Mouse (Mus musculus) mature B cell (primary cell): ENCODE data around the gene Nmral1.
"Not testable (repeated sequence)": the region's sequence is repeated elsewhere in the genome, so short reads cannot be mapped to it uniquely, and the experiment has no call there.

Experiments used
- in situ Hi-C: fragments of 300-500 bp; cut with MboI; formaldehyde crosslinking; loops from 2 replicates; pipeline ENCODE4 v1.14.3; 2019

Gene Nmral1

DNA sequence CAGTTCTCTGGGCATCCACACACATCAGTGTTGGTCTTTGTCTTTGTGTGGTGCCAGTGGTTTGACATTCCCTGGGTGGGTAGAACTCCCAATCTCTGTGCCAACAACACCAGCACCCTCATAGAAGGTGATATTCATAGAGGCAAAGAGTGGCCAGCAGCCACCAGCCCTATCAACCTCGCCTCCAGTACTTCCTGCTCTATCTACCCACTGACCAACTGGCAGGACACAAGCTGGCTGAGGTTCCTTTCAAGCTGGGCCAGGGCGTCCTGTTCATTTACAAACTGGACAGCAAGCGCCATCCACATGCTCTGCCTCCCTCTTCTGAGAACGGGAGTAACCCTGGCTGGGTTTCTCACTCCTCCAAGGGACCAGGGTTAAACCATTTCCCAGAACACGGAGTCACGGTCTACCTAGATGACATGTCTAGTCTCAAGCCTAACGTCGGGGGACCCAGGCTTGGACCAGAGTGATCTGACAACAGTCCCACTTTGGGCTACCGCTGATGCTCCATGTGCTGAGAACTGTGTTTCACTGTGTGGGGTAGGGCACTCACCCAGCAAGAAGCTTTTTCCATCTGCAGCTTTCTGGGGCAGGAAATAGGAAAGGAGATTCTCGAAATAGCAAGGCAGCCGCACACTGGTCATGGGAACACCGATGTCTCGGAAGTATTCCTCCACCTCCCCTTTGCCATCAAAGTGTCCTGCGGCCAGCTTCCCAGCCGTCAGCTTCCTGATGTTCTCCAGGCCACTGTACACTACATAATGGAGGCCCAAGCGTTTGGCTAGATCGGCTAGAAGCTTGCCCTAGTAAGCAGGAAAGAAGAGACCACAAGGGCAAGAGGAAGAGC is 5.1 kb downstream of the Nmral1 start:
- in situ Hi-C loops = no loop called here

DNA sequence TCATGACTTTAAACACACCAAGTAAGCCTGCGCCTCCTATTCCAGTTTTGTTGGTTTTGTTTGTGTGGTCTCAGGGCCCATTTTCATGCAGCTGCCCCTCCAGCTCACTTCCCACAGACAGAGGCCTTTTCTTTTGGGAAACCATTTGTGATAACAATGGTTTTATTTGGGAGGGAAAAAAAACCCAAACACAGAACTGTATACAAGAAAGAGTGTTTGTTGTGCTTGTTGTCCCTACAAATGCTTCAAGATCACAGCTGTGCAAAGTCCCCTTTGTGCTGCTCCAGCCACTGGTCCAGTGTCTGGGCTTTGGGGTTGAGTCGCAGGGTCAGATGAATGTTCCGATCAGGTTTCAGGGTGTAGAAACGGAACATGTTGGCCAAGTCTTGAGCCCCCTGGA is 8.0 kb downstream of the Nmral1 start:
- in situ Hi-C loops = no loop called here

DNA sequence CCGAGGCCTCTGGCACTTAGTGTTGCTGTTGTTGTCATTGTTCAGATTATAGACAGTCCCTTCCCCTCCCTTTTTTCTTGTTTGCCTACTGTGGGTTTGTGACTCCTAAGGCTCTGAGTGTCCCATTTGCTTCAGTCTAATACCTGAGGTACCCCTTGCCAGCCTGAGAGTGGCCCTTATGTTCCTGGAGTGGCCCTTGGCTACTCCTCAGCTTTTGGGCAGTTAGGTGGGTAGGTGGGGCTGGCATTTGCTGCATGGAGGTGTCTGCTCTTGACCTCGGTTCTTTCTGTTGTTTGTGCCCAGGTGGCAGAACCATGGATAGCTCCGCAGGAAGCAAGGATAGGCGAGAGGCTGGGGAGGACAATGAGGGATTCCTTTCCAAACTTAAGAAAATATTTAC is 13.6 kb downstream of the Nmral1 start:
- in situ Hi-C loops = no loop called here

DNA sequence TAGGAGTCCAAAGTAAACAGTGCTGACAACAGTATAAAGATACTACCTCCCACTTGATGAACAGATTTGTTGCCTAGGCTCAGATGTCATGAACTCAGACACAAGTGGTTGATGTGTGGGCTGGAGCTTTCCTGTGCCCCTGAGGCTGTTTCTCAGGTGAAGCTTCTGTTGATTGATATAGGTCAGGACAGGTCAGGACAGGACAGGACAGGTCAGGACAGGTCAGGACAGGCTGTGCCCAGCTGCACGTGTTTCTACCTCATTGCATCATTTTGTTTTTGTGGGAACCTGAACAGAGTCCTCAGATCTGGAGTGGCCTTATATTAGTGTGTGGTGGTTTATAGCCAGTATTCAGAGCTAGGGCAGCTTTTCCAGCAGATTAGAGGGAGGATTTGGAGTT is 16.5 kb downstream of the Nmral1 start:
- in situ Hi-C loops = no loop called here

DNA sequence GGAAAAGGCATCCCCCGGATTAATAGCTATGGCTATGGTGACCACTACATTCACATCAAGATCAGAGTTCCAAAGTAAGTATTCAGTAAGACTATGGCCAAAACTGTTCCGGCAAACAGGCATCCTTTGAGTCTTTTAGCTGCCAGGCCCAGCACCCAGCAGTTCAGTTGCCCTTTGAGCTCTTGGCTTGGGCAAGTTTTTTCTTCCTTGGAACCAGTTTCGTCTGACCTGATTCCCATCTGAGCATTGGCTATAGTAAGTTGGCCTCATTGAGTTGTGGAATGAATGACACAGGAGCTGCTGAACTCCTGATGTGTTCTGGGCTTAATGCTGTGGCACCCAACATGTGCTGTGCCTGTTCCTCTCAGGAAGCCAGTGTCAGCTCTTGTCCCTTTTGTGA is 17.9 kb downstream of the Nmral1 start:
- in situ Hi-C loops = no loop called here

DNA sequence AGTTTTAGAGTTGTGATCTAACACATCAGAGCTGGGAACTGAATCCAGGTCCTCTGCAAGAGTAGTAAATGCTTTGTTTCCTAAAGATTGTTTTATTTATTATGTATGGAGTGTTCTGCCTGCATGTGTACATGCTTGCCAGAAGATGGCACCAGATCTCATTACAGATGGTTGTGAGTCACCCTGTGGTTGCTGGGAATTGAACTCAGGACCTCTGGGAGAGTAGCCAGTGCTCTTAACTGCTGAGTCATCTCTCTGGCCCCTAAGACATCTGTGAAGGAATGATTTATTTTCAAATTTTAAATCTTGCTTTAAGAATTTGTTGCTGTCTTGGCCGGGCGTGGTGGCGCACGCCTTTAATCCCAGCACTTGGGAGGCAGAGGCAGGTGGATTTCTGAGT is 29.8 kb downstream of the Nmral1 start:
- in situ Hi-C loops = not testable (repeated sequence)

DNA sequence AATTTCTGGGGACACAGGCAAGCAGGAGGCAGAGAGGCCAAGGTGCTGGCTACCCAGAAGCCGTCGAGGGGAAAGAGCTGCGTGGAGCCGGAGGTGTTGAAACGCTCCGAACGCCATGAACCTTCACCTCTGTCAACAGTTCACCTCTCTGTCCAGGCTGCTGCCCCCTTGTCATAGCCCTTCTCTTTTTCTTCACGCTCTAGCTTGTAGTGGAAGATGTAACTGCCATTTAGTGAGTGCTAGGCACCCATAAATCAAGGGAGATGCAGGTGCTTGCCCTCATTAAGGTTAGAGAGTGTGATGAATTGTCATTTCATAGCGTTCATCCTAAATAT is 34.7 kb downstream of the Nmral1 start:
- in situ Hi-C loops = no loop called here

DNA sequence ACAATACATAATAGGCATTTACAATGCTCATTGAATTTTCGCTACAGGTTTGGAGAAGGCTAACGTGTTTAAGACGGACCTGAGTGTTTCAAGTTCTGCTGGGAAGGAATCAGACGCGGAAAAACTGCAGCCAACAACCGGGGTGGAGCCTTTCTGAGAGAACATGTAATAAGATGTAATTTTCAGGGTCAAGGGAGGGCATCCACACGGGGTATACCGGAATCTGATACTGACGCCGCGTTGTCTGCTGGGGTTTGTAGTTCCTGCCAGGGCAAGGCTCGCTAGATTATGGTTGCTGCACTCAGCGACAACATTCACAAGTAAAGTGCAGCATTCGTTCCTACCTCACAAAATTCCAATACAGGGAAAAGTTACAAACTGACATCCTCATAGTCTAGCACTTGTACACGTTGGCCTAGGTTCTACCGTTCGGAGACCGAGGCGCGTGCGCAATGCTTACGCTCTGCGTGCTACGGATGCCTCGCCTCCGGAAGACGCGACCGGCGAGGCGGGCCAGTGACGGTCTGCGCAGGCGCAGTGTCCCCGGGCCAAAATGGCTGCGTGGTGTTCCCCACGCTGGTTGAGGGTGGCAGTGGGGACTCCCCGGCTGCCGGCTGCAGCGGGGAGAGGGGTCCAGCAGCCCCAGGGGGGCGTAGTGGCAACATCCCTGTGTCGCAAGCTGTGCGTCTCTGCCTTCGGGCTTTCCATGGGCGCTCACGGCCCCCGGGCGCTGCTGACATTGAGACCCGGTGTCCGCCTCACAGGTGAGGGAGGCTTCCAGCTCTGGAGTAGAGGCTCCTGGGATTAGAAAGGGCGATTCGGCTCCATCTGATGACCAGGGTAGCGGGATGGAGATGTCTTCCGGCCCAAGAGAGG is 35.3 kb downstream of the Nmral1 start:
- in situ Hi-C loops = no loop called here

DNA sequence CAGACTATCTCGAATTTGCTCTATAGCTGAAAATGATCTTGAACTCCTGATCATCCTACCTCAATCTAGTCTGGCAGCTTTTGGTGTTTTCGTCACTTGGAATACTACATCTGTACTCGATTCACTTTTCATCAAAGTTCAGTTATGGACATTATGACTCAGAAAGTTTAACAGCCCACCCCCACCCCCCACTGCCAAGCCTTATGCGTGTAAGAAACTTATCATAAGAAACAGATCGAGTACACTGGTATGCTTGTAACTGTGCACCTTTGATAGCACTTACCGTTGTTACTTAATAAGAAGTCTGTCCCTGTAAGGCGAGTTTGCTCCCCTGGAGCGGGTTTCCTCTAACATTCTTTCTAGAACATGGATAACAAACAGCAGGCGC is 36.0 kb downstream of the Nmral1 start:
- in situ Hi-C loops = no loop called here

DNA sequence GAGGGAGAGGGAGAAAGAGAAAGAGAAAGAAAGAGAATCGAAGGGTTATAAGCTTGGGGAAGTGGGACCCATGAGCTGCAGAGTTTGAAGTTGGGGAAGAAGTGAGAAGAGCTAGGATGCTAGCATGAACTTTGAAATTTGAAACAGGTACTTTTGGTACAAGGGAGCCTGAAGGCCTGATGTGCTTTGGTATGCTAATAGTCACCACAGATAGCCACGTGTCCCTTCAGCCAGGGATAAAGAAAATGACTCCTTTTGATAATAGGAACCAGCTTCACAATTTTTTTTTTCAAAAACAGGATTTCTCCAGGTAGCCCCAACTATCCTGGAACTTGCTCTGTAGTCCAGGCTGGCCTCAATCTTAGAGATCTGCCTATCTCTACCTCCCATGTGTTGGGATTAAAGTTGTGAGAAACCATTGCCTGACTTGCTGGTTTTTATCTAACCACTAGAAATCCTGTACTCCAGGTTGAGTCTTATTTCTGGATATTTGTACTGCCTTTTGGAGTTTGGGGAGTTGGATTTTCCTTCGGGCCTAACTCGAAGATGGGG is 36.5 kb downstream of the Nmral1 start:
- in situ Hi-C loops = no loop called here

DNA sequence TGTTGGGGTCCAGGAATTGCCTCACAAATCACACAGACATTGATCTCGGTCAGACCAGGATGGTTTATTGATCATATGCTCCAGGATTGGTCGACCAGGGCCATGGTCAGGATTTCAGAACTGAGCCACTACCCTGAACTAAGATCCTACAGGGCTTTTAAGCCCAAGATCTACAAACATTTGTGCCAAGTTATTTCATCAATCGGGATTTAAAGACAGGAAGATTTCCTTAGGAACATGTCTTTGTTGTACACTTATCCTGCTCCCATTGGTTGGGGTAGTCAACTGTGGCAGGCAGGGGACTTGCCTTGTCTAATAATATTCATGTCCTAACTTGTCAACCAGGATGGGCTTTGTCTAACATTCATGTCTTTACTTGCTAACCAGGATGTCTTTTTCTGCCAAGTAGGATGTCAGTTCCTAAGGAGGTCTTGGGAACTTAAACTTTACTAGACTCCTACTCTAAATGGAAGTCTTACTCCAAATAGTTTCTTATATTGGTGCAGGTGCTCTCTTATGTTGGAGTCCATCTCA is 38.2 kb downstream of the Nmral1 start:
- in situ Hi-C loops = not testable (repeated sequence)

DNA sequence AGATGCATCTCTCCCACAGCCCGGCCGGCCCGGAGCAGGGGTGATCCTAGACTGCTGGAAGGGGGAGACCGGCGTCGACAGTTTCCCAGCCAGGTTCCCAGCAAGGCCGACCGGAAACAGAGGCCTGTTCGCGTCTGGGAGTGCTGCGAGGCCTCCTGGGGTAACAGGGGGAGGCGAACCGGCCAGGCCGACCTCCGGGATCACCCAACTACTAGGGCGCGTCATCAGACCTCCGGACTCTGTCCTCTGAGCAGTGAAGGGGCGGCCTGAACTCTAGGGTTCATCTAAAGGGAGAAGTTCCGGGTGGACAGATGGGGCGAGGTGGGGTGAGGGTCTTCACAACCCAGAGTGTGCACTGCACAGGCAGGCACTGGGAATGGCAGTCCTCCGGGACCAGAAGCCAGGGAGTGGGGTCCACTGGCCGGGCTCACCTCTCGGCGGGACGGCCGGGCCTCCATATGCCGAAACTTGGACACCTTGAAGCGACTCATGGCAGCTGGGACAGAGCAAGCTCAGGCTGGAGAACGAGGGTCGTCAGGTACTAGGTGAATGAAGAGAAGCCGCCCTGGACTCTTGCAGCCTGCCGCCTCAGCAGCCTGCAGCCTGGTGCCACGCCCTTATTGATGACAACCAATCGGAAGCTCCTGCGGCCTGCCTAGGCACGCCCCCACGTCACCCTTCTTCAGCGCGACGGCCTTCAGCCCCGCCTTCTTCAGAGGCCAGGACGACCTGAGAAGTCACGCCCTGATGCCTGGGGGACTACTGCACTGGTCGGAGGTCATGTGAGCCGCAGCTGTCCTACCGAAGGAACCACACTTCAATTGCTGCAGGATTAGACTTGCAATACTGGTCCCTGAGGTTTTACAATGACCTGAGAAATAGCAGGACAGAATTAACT is 39.8 kb downstream of the Nmral1 start, which contains the start of gene Coro7:
Gene Coro7, minus strand, starts transcription at position 657 of the 898 bp plus-strand sequence.
- in situ Hi-C loops = no loop called here

DNA sequence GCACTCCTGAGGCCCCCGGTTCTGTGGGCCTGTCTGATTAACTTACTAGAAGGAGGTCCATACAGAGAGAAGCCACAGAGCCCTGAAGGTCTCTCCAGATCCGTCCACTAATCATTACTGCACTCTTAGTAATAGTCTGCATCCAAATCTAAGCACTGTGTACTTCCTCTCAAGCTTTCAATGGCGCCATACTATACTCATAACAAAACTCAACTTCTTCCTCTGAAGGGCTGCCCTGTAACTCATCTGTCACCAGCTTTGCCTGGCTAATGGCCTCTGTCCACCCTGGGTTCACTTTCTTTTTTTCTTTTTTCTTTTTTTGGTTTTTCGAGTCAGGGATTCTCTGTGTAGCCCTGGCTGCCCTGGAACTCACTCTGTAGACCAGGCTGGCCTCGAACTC is 41.1 kb downstream of the Nmral1 start:
- in situ Hi-C loops = no loop called here

DNA sequence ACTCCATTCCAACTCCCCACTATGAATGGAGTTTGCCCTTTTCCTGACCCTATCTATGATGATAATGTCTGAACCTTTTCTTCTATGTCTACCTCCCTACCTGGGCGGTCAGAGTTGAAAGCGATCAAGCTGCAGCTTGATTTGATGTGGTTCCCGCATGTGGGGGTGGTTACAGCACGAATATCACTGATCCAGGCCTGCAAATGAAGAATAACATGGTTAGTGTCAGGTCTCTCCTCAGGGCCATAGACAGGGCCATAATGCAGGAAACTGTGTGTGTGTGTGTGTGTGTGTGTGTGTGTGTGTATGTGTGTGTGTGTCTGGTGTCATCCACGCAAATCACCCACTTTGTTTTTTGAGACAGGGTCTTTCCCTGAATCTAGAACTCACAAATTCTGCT is 42.3 kb downstream of the Nmral1 start:
- in situ Hi-C loops = no loop called here

DNA sequence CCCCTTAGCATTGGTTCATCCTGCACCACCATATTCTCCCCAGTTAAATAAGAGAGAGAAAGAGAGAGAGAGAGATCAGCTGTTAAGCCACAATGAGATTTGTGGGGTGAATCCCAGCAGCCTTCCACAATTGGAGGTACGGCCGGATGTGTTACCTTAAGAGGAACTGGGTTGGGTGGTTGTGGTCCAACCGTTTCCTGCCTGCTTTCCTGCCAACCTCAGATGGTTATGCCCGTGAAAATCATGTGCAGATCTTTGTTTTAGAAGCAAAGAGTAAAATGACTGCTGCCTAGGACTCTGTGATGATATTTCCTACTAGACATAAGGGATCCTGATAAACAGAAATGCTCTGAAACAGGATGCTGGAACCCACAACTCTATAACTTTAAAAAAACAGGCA is 45.1 kb downstream of the Nmral1 start:
- in situ Hi-C loops = no loop called here

DNA sequence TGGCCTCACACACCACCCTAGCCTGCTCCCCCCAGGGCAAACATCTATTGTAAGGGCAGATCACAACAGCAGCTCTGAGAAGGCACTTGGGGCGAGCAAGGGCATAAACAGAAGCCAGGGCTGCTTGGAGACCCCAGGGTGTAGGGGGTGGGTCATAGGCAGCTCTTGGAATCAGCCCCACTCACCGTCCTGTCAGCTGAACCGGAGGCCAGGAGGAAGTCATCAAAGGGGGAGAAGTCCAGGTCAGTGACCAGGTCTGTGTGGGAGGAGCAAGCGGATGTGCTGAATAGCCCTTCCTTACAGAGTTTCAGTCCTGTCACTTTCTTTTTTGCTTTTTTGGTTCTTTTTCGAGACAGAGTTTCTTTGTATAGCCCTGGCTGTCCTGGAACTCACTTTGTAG is 48.8 kb downstream of the Nmral1 start:
- in situ Hi-C loops = no loop called here

DNA sequence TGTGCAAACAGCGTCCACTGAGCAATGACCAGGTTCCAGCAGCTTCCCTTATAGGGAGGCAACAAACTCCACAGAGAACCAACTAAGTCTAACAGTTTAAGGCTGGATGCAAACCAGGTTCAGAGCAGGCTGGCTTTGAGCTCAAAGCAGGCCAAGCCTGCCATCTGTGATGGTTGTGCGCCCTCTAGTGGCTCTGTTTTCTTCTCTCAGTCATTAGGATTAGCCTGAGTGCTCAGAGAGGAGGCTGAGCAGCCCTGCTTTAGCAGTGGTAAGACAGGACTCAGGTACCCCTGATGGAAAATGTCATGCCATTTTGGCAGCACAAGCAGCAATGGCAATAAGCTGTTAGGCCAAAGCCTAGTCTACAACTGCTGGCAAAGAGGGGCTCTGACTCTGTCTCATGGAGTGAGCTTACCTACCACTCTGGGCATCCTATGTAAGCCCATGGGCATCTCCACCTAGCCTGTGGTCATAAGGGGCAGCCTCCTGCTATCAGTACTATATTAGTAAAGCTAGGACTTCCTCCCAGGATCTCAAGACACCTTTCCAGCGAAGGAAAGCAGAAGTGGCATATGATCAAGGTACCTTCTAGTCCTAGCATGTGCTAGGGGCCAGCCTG is 51.9 kb downstream of the Nmral1 start:
- in situ Hi-C loops = no loop called here

DNA sequence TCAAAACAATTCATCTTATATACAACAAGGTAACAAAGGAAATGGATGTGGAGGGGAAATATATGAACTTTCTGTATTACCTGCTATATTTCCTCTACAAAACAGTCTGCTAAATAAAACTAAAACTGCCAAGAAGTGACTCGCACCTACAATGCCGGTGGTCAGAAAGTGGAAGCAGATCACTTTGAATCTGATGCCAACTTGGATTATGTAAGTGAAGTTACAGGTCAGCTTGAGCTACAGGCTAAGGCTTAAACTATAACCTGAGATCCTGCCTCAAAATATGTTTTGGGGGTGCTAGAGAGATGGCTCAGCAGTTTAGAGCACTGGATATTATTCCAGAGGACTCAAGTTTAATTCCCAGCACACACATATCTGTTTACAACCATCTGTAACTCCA is 53.4 kb downstream of the Nmral1 start:
- in situ Hi-C loops = no loop called here

DNA sequence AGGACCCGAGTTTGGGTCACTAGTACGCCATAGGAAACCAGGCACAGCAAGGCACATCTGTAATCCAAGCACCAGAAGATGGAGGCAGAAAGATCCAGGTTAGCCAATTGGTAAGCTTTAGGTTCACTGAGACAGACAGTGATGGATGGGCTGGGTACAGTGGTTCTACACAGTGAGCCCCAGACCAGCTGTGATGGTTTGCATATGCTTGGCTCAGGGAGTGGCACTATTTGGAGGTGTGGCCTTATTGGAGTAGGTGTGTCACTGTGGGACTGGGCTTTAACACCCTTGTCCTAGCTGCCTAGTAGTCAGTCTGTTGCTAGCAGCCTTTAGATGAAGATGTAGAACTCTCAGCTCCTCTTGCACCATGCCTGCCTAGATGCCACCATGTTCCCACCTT is 55.4 kb downstream of the Nmral1 start:
- in situ Hi-C loops = no loop called here

DNA sequence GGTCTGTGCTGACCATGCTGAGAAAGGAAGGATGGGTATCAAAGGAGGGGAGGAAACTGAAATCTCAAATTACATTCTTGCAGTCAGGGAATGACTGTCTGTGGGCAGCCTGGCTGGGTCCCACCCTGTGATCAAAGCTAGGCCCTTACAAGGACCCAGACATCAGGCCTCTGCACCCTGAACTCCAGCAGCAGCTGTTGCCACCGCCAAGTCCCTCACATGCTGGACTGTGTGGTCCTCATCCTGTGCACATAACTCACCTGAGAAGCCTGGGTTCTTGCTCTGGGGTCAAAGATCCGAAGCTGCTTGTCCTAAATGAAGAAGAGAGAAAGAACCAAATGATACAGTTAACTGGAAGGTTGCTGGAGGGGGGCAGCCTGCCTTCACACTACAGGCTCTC is 57.6 kb downstream of the Nmral1 start:
- in situ Hi-C loops = no loop called here
